Mouse (Mus musculus): ENCODE measurements around the gene Itih2. TPM values are rescaled to one million over a fixed set of nuclear protein-coding genes. Genes with fewer than 3 reads are reported as not detected.

The Itih2 gene
- polyA plus RNA-seq, 1 experiment = 0.23 TPM

DNA sequence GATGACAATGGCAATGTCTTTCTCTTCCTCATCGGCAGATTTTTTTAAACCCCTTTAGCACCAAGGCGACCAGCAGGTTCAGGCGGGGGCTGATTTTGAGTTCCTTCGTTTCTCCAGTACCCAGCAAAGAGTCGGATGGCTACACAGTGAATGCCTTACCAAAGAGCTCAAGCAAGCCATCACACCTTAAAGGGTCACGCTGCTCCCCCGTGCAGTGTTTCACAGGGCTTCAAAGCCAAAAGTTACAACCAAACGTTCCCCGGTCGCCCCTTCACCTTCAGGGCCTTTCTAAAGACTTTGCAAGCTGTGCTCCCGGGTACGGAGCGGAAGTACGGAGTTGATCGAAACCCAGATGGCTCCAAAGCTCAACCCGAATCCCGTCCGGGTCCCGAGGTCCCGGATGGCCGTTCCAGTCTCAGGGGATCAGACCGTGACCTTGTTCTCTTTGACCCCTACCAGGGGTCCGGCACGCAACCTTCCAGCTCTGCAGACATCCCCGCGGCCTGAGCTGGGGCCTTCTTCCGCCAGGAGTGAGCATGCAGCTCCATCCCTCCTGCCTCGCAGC is 51.4 kb downstream of the Itih2 start:
- Histone ChIP-seq H3K27me3 (ENCODE audit: control insufficient read depth, insufficient read depth, low read length) (no peaks in the 10 kb centered on the region), H3K27ac (ENCODE audit: control insufficient read depth, insufficient read depth, low read length) (peak overlapping the region; percentile 51), H3K4me3 (ENCODE audit: control insufficient read depth, insufficient read depth, low read length) (peak overlapping the region; percentile 79), H3K4me1 (replicated peaks; ENCODE audit: control insufficient read depth, insufficient read depth, low read length) (peaks cover 21% of the 10 kb centered on the region), H3K36me3 (ENCODE audit: control insufficient read depth, insufficient read depth, low read length) (no peaks in the 10 kb centered on the region)
- no peak for DNase-seq
- WGBS = under 1% methylated on average over 28 of the region's 28 CpGs
- TF ChIP-seq CTCF (IDR thresholded peaks at IDR 0.05; ENCODE audit: borderline replicate concordance, control insufficient read depth, extremely low read depth, insufficient read depth, low read length, poor library complexity) = no peak
- no peak for TF ChIP-seq POLR2A (IDR thresholded peaks at IDR 0.05; ENCODE audit: control insufficient read depth, extremely low read depth, insufficient read depth, low read length, poor library complexity)

DNA sequence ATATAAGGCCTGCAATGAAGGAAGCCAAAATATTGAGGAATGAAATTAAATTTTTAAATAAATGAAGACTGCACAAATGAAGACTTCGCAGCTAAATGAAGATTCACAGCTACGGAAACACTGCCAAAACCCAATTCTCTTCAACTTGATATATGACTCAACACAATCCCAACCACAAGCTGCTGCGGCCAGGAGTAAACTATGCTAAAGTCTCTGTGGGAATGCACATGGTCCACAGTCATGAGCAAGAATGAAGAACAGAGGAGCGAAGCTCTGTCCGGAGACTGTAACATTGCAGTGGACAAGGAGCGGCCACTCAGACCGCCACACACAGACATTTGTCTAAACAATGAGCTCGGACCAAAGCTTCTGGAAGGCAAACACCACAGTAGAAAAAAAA is 54.5 kb downstream of the Itih2 start:
- H3K4me3 ChIP-seq (ENCODE audit: control insufficient read depth, insufficient read depth, low read length) = no peak overlapping the region
- WGBS = 58% methylated on average over 8 of the region's 8 CpGs

DNA sequence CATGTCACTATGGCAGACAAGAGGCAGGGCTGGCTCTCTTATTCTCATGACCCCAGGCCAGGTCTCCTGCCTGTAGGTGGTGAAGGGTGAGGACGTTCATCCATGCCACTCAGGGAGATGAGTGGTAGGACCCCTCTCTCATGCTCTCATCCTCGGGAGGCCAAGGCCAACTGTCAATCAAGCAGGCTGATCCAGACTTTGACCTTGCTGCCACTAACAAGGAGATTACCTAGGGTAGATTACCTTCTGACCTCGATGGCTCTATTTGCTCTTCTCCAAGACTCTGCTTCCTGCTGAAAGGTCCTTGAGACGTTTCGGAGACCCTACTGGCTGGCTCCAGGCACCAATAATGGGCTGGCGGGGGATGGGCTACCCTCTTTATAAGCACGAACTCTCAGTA is 56.7 kb downstream of the Itih2 start:
- Histone ChIP-seq H3K4me3 (ENCODE audit: control insufficient read depth, insufficient read depth, low read length) (no peak overlapping the region), H3K36me3 (ENCODE audit: control insufficient read depth, insufficient read depth, low read length) (no peaks in the 10 kb centered on the region), H3K4me1 (replicated peaks; ENCODE audit: control insufficient read depth, insufficient read depth, low read length) (peaks cover 17% of the 10 kb centered on the region), H3K27ac (ENCODE audit: control insufficient read depth, insufficient read depth, low read length) (no peak overlapping the region), H3K27me3 (ENCODE audit: control insufficient read depth, insufficient read depth, low read length) (no peaks in the 10 kb centered on the region)
- TF ChIP-seq POLR2A (IDR thresholded peaks at IDR 0.05; ENCODE audit: control insufficient read depth, extremely low read depth, insufficient read depth, low read length, poor library complexity) = no peak
- no peak for TF ChIP-seq CTCF (IDR thresholded peaks at IDR 0.05; ENCODE audit: borderline replicate concordance, control insufficient read depth, extremely low read depth, insufficient read depth, low read length, poor library complexity)
- no peak for DNase-seq
- WGBS = 93% methylated on average over 7 of the region's 7 CpGs

More for the DNA sequence above, 54.5 kb downstream of the Itih2 start:
- no peak overlapping the region for H3K27ac ChIP-seq (ENCODE audit: control insufficient read depth, insufficient read depth, low read length)
- no peak for TF ChIP-seq POLR2A (IDR thresholded peaks at IDR 0.05; ENCODE audit: control insufficient read depth, extremely low read depth, insufficient read depth, low read length, poor library complexity)
- H3K36me3 ChIP-seq (ENCODE audit: control insufficient read depth, insufficient read depth, low read length) = no peaks in the 10 kb centered on the region
- no peak for DNase-seq
- H3K4me1 ChIP-seq (replicated peaks; ENCODE audit: control insufficient read depth, insufficient read depth, low read length) = peaks cover 19% of the 10 kb centered on the region
- no peaks in the 10 kb centered on the region for H3K27me3 ChIP-seq (ENCODE audit: control insufficient read depth, insufficient read depth, low read length)

DNA sequence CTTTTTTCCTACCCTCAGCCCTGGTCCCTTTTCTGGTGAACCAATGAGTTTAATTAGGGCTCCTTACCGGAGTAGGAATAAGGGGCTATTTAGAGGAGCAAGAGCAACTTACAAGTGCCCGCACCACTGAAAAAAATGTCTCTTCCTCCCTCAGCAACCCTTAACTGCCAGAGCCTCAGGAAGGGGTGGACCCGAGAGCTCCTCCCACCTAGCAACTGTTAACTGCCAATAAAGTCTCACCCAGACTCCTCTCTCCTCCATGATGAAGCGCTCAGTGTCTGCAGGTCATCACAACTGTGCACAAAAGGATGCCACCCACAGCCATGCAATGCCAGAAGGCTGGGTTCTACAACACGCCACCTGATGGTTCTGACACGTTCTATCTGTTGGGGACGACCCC is 59.4 kb downstream of the Itih2 start:
- 79% methylated on average over 7 of the region's 7 CpGs for WGBS
- H3K4me3 ChIP-seq (ENCODE audit: control insufficient read depth, insufficient read depth, low read length) = no peak overlapping the region
- no peak overlapping the region for H3K27ac ChIP-seq (ENCODE audit: control insufficient read depth, insufficient read depth, low read length)
- H3K36me3 ChIP-seq (ENCODE audit: control insufficient read depth, insufficient read depth, low read length) = peaks cover 20% of the 10 kb centered on the region
- no peaks in the 10 kb centered on the region for H3K27me3 ChIP-seq (ENCODE audit: control insufficient read depth, insufficient read depth, low read length)
- TF ChIP-seq POLR2A (IDR thresholded peaks at IDR 0.05; ENCODE audit: control insufficient read depth, extremely low read depth, insufficient read depth, low read length, poor library complexity) (no peak), CTCF (IDR thresholded peaks at IDR 0.05; ENCODE audit: borderline replicate concordance, control insufficient read depth, extremely low read depth, insufficient read depth, low read length, poor library complexity) (no peak)
- peaks cover 10% of the 10 kb centered on the region for H3K4me1 ChIP-seq (replicated peaks; ENCODE audit: control insufficient read depth, insufficient read depth, low read length)
- DNase-seq = no peak

DNA sequence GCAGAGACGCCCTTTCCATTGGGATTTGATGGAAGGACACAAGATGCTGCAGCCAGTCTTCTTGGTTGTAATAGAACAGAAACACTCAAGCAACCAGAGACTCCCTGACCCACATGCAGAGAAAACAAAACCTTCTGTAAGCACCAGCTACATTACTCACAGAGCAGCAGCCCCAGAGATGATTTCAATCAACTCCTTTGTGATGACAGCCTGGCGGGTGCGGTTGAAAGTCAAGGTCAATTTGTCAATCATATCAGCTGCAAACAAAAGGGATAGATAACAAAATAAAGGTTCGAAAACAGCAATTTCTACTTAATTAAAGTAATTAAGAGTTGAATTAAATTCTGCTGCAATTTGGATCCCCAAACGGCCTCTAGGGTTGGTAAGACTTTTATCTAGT is 72.4 kb downstream of the Itih2 start:
- no peak for TF ChIP-seq CTCF (IDR thresholded peaks at IDR 0.05; ENCODE audit: borderline replicate concordance, control insufficient read depth, extremely low read depth, insufficient read depth, low read length, poor library complexity)
- TF ChIP-seq POLR2A (IDR thresholded peaks at IDR 0.05; ENCODE audit: control insufficient read depth, extremely low read depth, insufficient read depth, low read length, poor library complexity) = no peak
- H3K4me1 ChIP-seq (replicated peaks; ENCODE audit: control insufficient read depth, insufficient read depth, low read length) = no peaks in the 10 kb centered on the region
- H3K4me3 ChIP-seq (ENCODE audit: control insufficient read depth, insufficient read depth, low read length) = no peak overlapping the region
- DNase-seq = no peak
- no peak overlapping the region for H3K27ac ChIP-seq (ENCODE audit: control insufficient read depth, insufficient read depth, low read length)
- H3K27me3 ChIP-seq (ENCODE audit: control insufficient read depth, insufficient read depth, low read length) = no peaks in the 10 kb centered on the region
- 95% methylated on average over 5 of the region's 5 CpGs for WGBS
- H3K36me3 ChIP-seq (ENCODE audit: control insufficient read depth, insufficient read depth, low read length) = peaks cover 88% of the 10 kb centered on the region

DNA sequence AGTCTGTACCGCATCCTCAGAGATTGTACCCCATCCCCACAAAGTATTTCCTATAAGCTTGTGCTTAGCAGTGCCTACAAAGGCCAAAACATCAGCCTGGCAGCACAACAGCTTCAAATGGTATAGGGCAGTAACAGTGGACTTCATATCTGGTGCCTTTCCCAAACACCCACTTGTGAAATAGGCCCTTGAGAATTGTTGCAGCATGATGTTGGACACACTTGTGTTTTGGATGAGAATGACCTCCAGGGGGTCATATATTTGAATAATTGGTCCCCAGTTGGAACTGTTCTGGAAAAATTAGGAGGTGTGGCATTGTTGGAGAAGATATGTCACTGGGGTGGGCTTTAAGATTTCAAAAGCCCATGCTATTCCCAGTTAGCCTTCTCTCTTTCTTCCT is 79.2 kb downstream of the Itih2 start:
- Histone ChIP-seq H3K27me3 (ENCODE audit: control insufficient read depth, insufficient read depth, low read length) (no peaks in the 10 kb centered on the region), H3K4me1 (replicated peaks; ENCODE audit: control insufficient read depth, insufficient read depth, low read length) (peaks cover 6% of the 10 kb centered on the region; the same call in 1 of the 2 replicates), H3K4me3 (ENCODE audit: control insufficient read depth, insufficient read depth, low read length) (no peak overlapping the region), H3K36me3 (ENCODE audit: control insufficient read depth, insufficient read depth, low read length) (peaks cover 22% of the 10 kb centered on the region), H3K27ac (ENCODE audit: control insufficient read depth, insufficient read depth, low read length) (no peak overlapping the region)
- DNase-seq = no peak
- TF ChIP-seq POLR2A (IDR thresholded peaks at IDR 0.05; ENCODE audit: control insufficient read depth, extremely low read depth, insufficient read depth, low read length, poor library complexity) (no peak), CTCF (IDR thresholded peaks at IDR 0.05; ENCODE audit: borderline replicate concordance, control insufficient read depth, extremely low read depth, insufficient read depth, low read length, poor library complexity) (no peak)
- 93% methylated on average over 1 of the region's 1 CpGs for WGBS

DNA sequence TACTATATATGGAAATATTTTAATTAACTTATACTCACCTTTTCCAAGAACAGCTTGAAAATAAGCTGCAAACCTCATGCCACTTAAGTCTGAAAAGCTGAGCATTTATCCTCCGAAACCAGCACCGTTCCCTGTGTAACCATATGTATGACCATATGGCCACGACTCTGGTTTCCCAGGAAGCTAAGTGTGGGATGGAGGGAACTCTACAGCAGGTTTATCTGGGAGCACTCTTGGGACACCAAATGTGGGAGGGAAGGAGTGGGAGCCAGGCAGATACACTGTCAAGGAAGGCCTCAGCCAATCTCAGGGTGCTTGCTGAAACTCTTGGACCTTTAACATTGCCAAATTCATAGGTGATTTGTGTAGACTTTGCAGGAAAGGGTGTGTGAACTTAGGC is 80.3 kb downstream of the Itih2 start:
- H3K4me3 ChIP-seq (ENCODE audit: control insufficient read depth, insufficient read depth, low read length) = no peak overlapping the region
- TF ChIP-seq CTCF (IDR thresholded peaks at IDR 0.05; ENCODE audit: borderline replicate concordance, control insufficient read depth, extremely low read depth, insufficient read depth, low read length, poor library complexity) (no peak), POLR2A (IDR thresholded peaks at IDR 0.05; ENCODE audit: control insufficient read depth, extremely low read depth, insufficient read depth, low read length, poor library complexity) (no peak)
- no peak overlapping the region for H3K27ac ChIP-seq (ENCODE audit: control insufficient read depth, insufficient read depth, low read length)

More for the DNA sequence above, 80.3 kb downstream of the Itih2 start:
- no peak for DNase-seq
- Histone ChIP-seq H3K4me1 (replicated peaks; ENCODE audit: control insufficient read depth, insufficient read depth, low read length) (peaks cover 6% of the 10 kb centered on the region; the same call in 1 of the 2 replicates), H3K36me3 (ENCODE audit: control insufficient read depth, insufficient read depth, low read length) (peaks cover 18% of the 10 kb centered on the region), H3K27me3 (ENCODE audit: control insufficient read depth, insufficient read depth, low read length) (no peaks in the 10 kb centered on the region)
- WGBS = 97% methylated on average over 3 of the region's 3 CpGs
